24 mouse cellular contexts compared by ENCODE assay signal in genomic region chr2:72612221-72612620, GRCm38 (mm10).
DNase-seq lines count a peak whose midpoint lies in the region; ATAC-seq and TF ChIP-seq lines count a peak whose summit lies in the region.
"Had no signal": no experiment of that assay in that cellular context is flagged by ENCODE, and none has a peak within 500 bp of the region (broad histone marks: within the 10 kb centered on the region; RNA-seq: fewer than 3 reads in every experiment).

No protein-coding gene starts in this region.

- no peak for ATAC-seq in heart, embryonic 12.5 days (ENCODE audit: insufficient number of reproducible peaks, low FRiP score)
- ATAC-seq in hindbrain, embryonic 14.5 days (ENCODE audit: low FRiP score), result no peak
- ATAC-seq: activated CD4-positive, CD25-positive, alpha-beta regulatory T cell, adult 4 months; forebrain, embryonic 16.5 days; hindbrain, embryonic 16.5 days; inflammation-experienced regulatory T-cells, adult 6 months; intestine, postnatal 0 days; Patski had no signal

- H3K27me3 ChIP-seq in heart, embryonic 12.5 days (replicated peaks), result 0 out of 2 replicates have a peak, but pooled peaks cover 9% of the 10 kb centered on the region
- H3K27me3 ChIP-seq in hindbrain, embryonic 14.5 days (ENCODE audit: control insufficient read depth, insufficient read depth, low read length), result 0 out of 2 replicates have a peak, but pooled peaks cover 5% of the 10 kb centered on the region
- H3K27me3 ChIP-seq: embryonic facial prominence, embryonic 12.5 days had no signal

- no peak overlapping the region for H3K4me2 ChIP-seq in heart, embryonic 12.5 days
- H3K4me2 ChIP-seq in hindbrain, embryonic 14.5 days (replicated peaks), result no peak overlapping the region
- H3K4me2 ChIP-seq: embryonic facial prominence, embryonic 12.5 days; forebrain, embryonic 12.5 days; heart, embryonic 15.5 days had no signal

- H3K36me3 ChIP-seq in heart, embryonic 12.5 days, result no peaks in the 10 kb centered on the region
- H3K36me3 ChIP-seq in hindbrain, embryonic 14.5 days (replicated peaks; ENCODE audit: control insufficient read depth, insufficient read depth), result no peaks in the 10 kb centered on the region
- H3K36me3 ChIP-seq: embryonic facial prominence, embryonic 12.5 days; forebrain, embryonic 12.5 days; heart, embryonic 15.5 days had no signal

- TF ChIP-seq CTCF in gastrocnemius, adult 2 months (IDR thresholded peaks at IDR 0.05), result no peak

- H3K9me3 ChIP-seq in heart, embryonic 12.5 days (replicated peaks), result 0 out of 2 replicates have a peak, but pooled peaks cover 3% of the 10 kb centered on the region
- H3K9me3 ChIP-seq in hindbrain, embryonic 14.5 days (ENCODE audit: control insufficient read depth, low read length), result 0 out of 2 replicates have a peak, but pooled peaks cover 9% of the 10 kb centered on the region
- H3K9me3 ChIP-seq: forebrain, embryonic 12.5 days; heart, embryonic 15.5 days had no signal

- H3K4me3 ChIP-seq in gastrocnemius, adult 2 months, result no peak overlapping the region
- H3K4me3 ChIP-seq in heart, embryonic 12.5 days, result no peak overlapping the region
- H3K4me3 ChIP-seq in hindbrain, embryonic 14.5 days (replicated peaks; ENCODE audit: low read length), result no peak overlapping the region
- H3K4me3 ChIP-seq: embryonic facial prominence, embryonic 12.5 days; forebrain, embryonic 12.5 days; heart, embryonic 15.5 days had no signal

- no peak overlapping the region for H3K9ac ChIP-seq in heart, embryonic 12.5 days
- H3K9ac ChIP-seq in hindbrain, embryonic 14.5 days, result no peak overlapping the region
- H3K9ac ChIP-seq: embryonic facial prominence, embryonic 12.5 days; forebrain, embryonic 12.5 days; heart, embryonic 15.5 days had no signal

- DNase-seq in gastrocnemius, adult 2 months, result peak; percentile 56
- no peak for DNase-seq in gastrocnemius, postnatal 10 days
- peak; percentile 24 for DNase-seq in heart, adult 8-10 months (ENCODE audit: low spot score)
- DNase-seq in lung, postnatal 25 days (ENCODE audit: low spot score), result peak; percentile 12
- DNase-seq in lung, postnatal 14 days, result no peak
- peak; percentile 38 for DNase-seq in lung, postnatal 36 days
- DNase-seq in hindbrain, embryonic 14.5 days (ENCODE audit: low spot score), result no peak
- DNase-seq: adrenal gland, adult 2 months; cerebellum, adult 11-12 months; cerebellum, adult 9-10 months; cerebellum, postnatal 25 days; heart, adult 11 months; heart, postnatal 14 days; kidney, adult 8-10 months had no signal

- H3K4me1 ChIP-seq in heart, embryonic 12.5 days (replicated peaks), result 0 out of 2 replicates have a peak, but pooled peaks cover 5% of the 10 kb centered on the region
- no peaks in the 10 kb centered on the region for H3K4me1 ChIP-seq in hindbrain, embryonic 14.5 days (replicated peaks; ENCODE audit: control insufficient read depth, insufficient read depth, low read length)
- H3K4me1 ChIP-seq: embryonic facial prominence, embryonic 12.5 days; forebrain, embryonic 12.5 days had no signal

- intact Hi-C loops in gastrocnemius, adult 2 months (cut with DNase I), result no loop called here

- H3K27ac ChIP-seq in gastrocnemius, adult 2 months, result peak overlapping the region; percentile 51
- no peak overlapping the region for H3K27ac ChIP-seq in heart, embryonic 12.5 days (ENCODE audit: poor library complexity, severe bottlenecking)
- H3K27ac ChIP-seq in hindbrain, embryonic 14.5 days, result no peak overlapping the region
- H3K27ac ChIP-seq: embryonic facial prominence, embryonic 12.5 days; forebrain, embryonic 12.5 days; heart, embryonic 15.5 days had no signal

- 91% methylated on average over 3 of the region's 3 CpGs for WGBS in heart, embryonic 12.5 days
- 93% methylated on average over 3 of the region's 3 CpGs for WGBS in hindbrain, embryonic 14.5 days

Comparison
In these comparisons a context has a peak if more than half of its experiments do, and no peak if none do; other contexts are left out.
1. DNase-seq: peak in gastrocnemius, adult 2 months (single experiment), heart, adult 8-10 months (single experiment), lung, postnatal 25 days (single experiment) and lung, postnatal 36 days (single experiment); none in gastrocnemius, postnatal 10 days (single experiment), lung, postnatal 14 days (single experiment) and hindbrain, embryonic 14.5 days (single experiment).